Comparison of ENCODE assay signal across 29 mouse cellular contexts in genomic region chr1:45181632-45182031, GRCm38 (mm10).
"Had no signal": no experiment of that assay in that cellular context is flagged by ENCODE, and none has a peak within 500 bp of the region (broad histone marks: within the 10 kb centered on the region; RNA-seq: fewer than 3 reads in every experiment).

No protein-coding gene starts in this region.

- H3K27me3 ChIP-seq: limb, embryonic 12.5 days; limb, embryonic 13.5 days; limb, embryonic 15.5 days; liver, embryonic 12.5 days; liver, embryonic 13.5 days; liver, embryonic 15.5 days; lung, embryonic 15.5 days; megakaryocyte, embryonic 14.5 days; midbrain, embryonic 12.5 days; midbrain, embryonic 13.5 days; midbrain, embryonic 15.5 days had no signal

- DNase-seq: left cerebral cortex, postnatal 4 days; liver; liver, embryonic 13.5 days; liver, postnatal 0 days; lung, adult 18-20 months; lung, adult 2 months; lung, embryonic 14.5 days; lung, postnatal 10 days; lung, postnatal 14 days; lung, postnatal 36 days; lung, postnatal 4 days; midbrain, embryonic 14.5 days had no signal

- H3K4me3 ChIP-seq: left cerebral cortex, adult 2 months; limb, embryonic 10.5 days; limb, embryonic 12.5 days; limb, embryonic 13.5 days; limb, embryonic 15.5 days; liver, embryonic 12.5 days; liver, embryonic 13.5 days; liver, embryonic 15.5 days; lung, embryonic 15.5 days; megakaryocyte, embryonic 14.5 days; midbrain, embryonic 10.5 days; midbrain, embryonic 12.5 days; midbrain, embryonic 13.5 days; midbrain, embryonic 15.5 days had no signal

- H3K4me2 ChIP-seq: limb, embryonic 12.5 days; limb, embryonic 13.5 days; limb, embryonic 15.5 days; liver, embryonic 11.5 days; liver, embryonic 12.5 days; liver, embryonic 13.5 days; liver, embryonic 15.5 days; lung, embryonic 14.5 days; lung, embryonic 15.5 days; midbrain, embryonic 11.5 days; midbrain, embryonic 12.5 days; midbrain, embryonic 13.5 days; midbrain, embryonic 15.5 days had no signal

- H3K36me3 ChIP-seq: limb, embryonic 10.5 days; limb, embryonic 12.5 days; limb, embryonic 13.5 days; limb, embryonic 15.5 days; liver, embryonic 12.5 days; liver, embryonic 13.5 days; liver, embryonic 15.5 days; lung, embryonic 15.5 days; midbrain, embryonic 10.5 days; midbrain, embryonic 12.5 days; midbrain, embryonic 13.5 days; midbrain, embryonic 15.5 days had no signal

- ATAC-seq: liver, embryonic 12.5 days; liver, postnatal 0 days; lung, postnatal 0 days; midbrain, embryonic 13.5 days; midbrain, embryonic 15.5 days; midbrain, embryonic 16.5 days had no signal
